Mouse (Mus musculus) thymus, adult 2 months (tissue): ENCODE results near the gene Egfem1. TPM values are rescaled to one million over a fixed set of nuclear protein-coding genes. Genes with fewer than 3 reads are reported as not detected.

ENCODE experiments used
- DNase-seq: peaks from one replicate; pipeline ENCODE4 v3.0.0; 2021
- H3K27ac ChIP-seq: fragments of 200-500 bp; 2 replicates; pipeline ENCODE4 v1.5.1; 2012; ENCODE audit warnings: low read length, control low read depth; ENCODE audit not compliant: control insufficient read depth, insufficient read depth
- H3K27me3 ChIP-seq: fragments of 200-500 bp; 2 replicates; pipeline ENCODE4 v1.6.1; 2012; ENCODE audit warnings: mild to moderate bottlenecking, low read length, moderate library complexity, mixed read lengths; ENCODE audit not compliant: control insufficient read depth, insufficient read depth
- H3K36me3 ChIP-seq: fragments of 200-500 bp; 2 replicates; pipeline ENCODE4 v1.6.1; 2012; ENCODE audit warnings: mild to moderate bottlenecking, low read length, moderate library complexity; ENCODE audit not compliant: control insufficient read depth, insufficient read depth
- H3K4me1 ChIP-seq: fragments of 200-500 bp; replicated peaks from 2 replicates; pipeline ENCODE4 v1.6.1; 2012; ENCODE audit warnings: low read length; ENCODE audit not compliant: control insufficient read depth, insufficient read depth
- H3K4me3 ChIP-seq: fragments of 200-500 bp; 2 replicates; pipeline ENCODE4 v1.5.1; 2012; ENCODE audit warnings: mild to moderate bottlenecking, low read length, control low read depth, moderate library complexity; ENCODE audit not compliant: control insufficient read depth, insufficient read depth
- CTCF ChIP-seq: fragments of 200-500 bp; IDR thresholded peaks from 2 replicates; pipeline ENCODE4 v1.5.1; 2012; ENCODE audit warnings: mild to moderate bottlenecking, control low read depth, low read length, moderate library complexity, borderline replicate concordance; ENCODE audit not compliant: control insufficient read depth, poor library complexity, insufficient read depth; ENCODE audit errors: extremely low read depth
- POLR2A ChIP-seq: fragments of 200-500 bp; IDR thresholded peaks from 2 replicates; pipeline ENCODE4 v1.6.1; 2012; ENCODE audit warnings: mild to moderate bottlenecking, low read length, control low read depth, moderate library complexity; ENCODE audit not compliant: control insufficient read depth, poor library complexity, insufficient read depth; ENCODE audit errors: extremely low read depth
- WGBS: fragments of 180-500 bp; shearing (Covaris S2); methylation state at CpG from one replicate; pipeline ENCODE4 v1.1.7; 2018; 5-methylcytosine and 5-hydroxymethylcytosine counted together
- polyA plus RNA-seq: library from polyadenylated mRNA; depleted of rRNA; stranded (reverse); fragments of >200 nt; gene quantifications from 2 replicates; pipeline ENCODE4 v1.2.3, GENCODE M21; 2012

Gene Egfem1
- polyA plus RNA-seq, 1 experiment: not detected

GRCm38 (mm10) chr3:29235477-29235876, 153.7 kb downstream of the Egfem1 start:
- Histone ChIP-seq H3K36me3 (no peaks in the 10 kb centered on the region), H3K27me3 (no peaks in the 10 kb centered on the region), H3K27ac (no peak overlapping the region), H3K4me3 (no peak overlapping the region), H3K4me1 (no peaks in the 10 kb centered on the region)
- 82% methylated on average over 4 of the region's 4 CpGs for WGBS
- no peak for DNase-seq
- TF ChIP-seq CTCF: no peak
- no peak for TF ChIP-seq POLR2A

DNA sequence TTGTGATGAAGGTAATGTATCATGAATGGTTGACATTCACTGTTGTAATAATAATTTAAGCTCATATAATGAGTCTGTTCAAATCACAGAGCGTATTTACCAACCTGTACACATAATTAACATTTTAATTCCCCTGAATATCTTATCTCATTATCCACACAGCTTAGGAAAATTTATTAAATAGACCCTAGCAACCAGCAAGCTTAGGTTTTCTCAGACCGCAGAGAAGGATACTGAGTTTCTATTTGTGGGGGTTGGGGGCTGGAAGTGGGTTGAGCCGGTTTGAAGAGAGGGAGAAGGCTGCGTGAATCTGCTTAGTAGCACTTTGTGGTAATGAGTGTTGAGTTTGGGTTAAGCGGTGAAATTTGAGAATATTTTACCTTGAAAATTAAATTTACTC, 154.7 kb downstream of the Egfem1 start:
- Histone ChIP-seq H3K27ac (no peak overlapping the region), H3K4me3 (no peak overlapping the region), H3K4me1 (no peaks in the 10 kb centered on the region), H3K36me3 (no peaks in the 10 kb centered on the region), H3K27me3 (no peaks in the 10 kb centered on the region)
- WGBS: 91% methylated on average over 5 of the region's 5 CpGs
- TF ChIP-seq POLR2A (no peak), CTCF (no peak)
- no peak for DNase-seq

DNA sequence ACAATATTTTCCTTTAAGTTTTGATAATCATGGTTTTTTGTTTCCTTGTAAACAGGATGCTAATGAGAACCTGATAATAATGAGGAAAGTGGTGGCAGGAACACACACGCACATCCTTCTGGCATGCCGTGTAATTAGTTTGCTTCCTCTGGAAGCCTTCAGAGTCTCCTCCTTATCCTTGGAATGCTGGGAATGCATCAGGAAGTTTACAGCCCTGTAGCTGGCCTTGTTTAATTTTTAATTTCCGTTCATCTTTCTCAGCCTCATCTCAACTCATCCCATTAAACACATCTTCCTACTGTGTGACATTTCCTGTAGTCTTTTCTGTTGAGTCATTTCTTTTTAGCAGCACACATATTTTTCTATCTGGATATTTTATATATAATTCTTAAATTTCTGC, 161.8 kb downstream of the Egfem1 start:
- WGBS: 52% methylated on average over 3 of the region's 3 CpGs

DNA sequence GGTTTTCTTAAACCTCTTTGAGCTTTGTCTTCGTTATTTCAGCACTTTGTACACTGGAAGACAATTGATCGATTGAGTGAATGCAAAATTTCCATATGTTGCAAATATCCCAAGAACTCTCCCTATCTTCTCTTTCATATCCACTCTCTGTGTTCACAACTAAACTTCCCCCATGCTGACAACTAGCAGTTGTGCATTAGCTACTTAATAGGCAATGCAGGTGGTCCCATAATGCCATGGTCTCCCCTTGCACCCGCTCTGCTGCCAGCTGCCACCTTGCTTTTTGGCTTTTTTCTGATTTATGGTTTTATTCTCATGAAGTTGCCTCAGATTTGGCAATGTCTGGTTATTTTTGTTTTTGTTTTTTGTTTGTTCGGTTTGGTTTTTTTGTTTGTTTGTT, 209.8 kb downstream of the Egfem1 start:
- Histone ChIP-seq H3K4me1 (no peaks in the 10 kb centered on the region), H3K27ac (no peak overlapping the region), H3K4me3 (no peak overlapping the region), H3K27me3 (no peaks in the 10 kb centered on the region), H3K36me3 (no peaks in the 10 kb centered on the region)
- no peak for DNase-seq
- 90% methylated on average over 4 of the region's 4 CpGs for WGBS
- no peak for TF ChIP-seq POLR2A
- TF ChIP-seq CTCF: no peak

More for the DNA sequence above, 161.8 kb downstream of the Egfem1 start:
- Histone ChIP-seq H3K27ac (no peak overlapping the region), H3K4me3 (no peak overlapping the region), H3K36me3 (no peaks in the 10 kb centered on the region), H3K4me1 (no peaks in the 10 kb centered on the region), H3K27me3 (no peaks in the 10 kb centered on the region)
- TF ChIP-seq CTCF (no peak), POLR2A (no peak)
- no peak for DNase-seq

DNA sequence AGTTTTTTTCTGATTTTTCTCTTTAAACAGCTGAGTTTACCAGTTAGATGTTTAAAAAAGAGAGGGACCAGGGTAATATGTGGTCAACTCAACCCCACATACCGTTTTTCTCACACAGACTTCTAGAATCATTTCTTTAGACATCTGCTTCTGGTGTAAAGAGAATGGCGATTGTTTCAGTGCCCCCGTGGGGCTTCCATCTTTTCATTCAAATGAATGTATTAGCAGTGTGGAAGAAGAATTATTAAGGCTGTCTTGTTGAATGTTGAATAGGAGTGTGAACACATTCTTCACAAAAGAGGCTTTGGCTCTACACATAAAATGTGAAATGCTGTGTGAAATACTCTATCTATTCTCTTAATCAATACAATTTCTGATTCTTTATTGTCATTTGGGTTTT, 210.4 kb downstream of the Egfem1 start:
- Histone ChIP-seq H3K36me3 (no peaks in the 10 kb centered on the region), H3K27ac (no peak overlapping the region), H3K4me1 (no peaks in the 10 kb centered on the region), H3K27me3 (no peaks in the 10 kb centered on the region), H3K4me3 (no peak overlapping the region)
- DNase-seq: no peak
- WGBS: 84% methylated on average over 3 of the region's 3 CpGs
- no peak for TF ChIP-seq POLR2A
- TF ChIP-seq CTCF: no peak

- WGBS: 87% methylated on average over 4 of the region's 4 CpGs
- H3K27ac ChIP-seq: no peak overlapping the region
- no peak overlapping the region for H3K4me3 ChIP-seq
- no peak for DNase-seq
- TF ChIP-seq POLR2A (no peak), CTCF (no peak)
- no peaks in the 10 kb centered on the region for H3K36me3 ChIP-seq
- H3K27me3 ChIP-seq: no peaks in the 10 kb centered on the region
- no peaks in the 10 kb centered on the region for H3K4me1 ChIP-seq
These were observed 211.4 kb downstream of the Egfem1 start for GRCm38 (mm10) chr3:29293230-29293629.

GRCm38 (mm10) chr3:29342223-29342791, 260.5 kb downstream of the Egfem1 start:
- 68% methylated on average over 3 of the region's 3 CpGs for WGBS
- Histone ChIP-seq H3K27ac (no peak overlapping the region), H3K4me3 (no peak overlapping the region), H3K4me1 (no peaks in the 10 kb centered on the region), H3K36me3 (no peaks in the 10 kb centered on the region), H3K27me3 (no peaks in the 10 kb centered on the region)
- DNase-seq: no peak
- TF ChIP-seq POLR2A: no peak
- TF ChIP-seq CTCF: no peak
